Mouse (Mus musculus) neural tube, embryonic 14.5 days (tissue): ENCODE data around the gene Mvb12a. TPM values are rescaled to one million over a fixed set of nuclear protein-coding genes. Genes with fewer than 3 reads are reported as not detected.
"Not testable (repeated sequence)": the region's sequence is repeated elsewhere in the genome, so short reads cannot be mapped to it uniquely, and the experiment has no call there.

Experiments used
- ATAC-seq: fragments of 200-750 bp; cut with Nextera tagmentation; 2 replicates; pipeline ENCODE4 v1.8.0; 2017; ENCODE audit warnings: low read depth, mild to moderate bottlenecking, moderate TSS enrichment, moderate library complexity
- H3K27ac ChIP-seq: fragments of 300-500 bp; sonication (generic); 2 replicates; pipeline ENCODE4 v1.5.1; 2014; ENCODE audit warnings: low read depth, mild to moderate bottlenecking, control low read depth, low read length, moderate library complexity, mixed read lengths
- H3K27me3 ChIP-seq: fragments of 300-500 bp; sonication (generic); 2 replicates; pipeline ENCODE4 v1.6.1; 2014; ENCODE audit warnings: low read length; ENCODE audit not compliant: control insufficient read depth, insufficient read depth
- H3K36me3 ChIP-seq: fragments of 300-500 bp; sonication (generic); 2 replicates; pipeline ENCODE4 v1.6.1; 2014; ENCODE audit warnings: low read length, mixed read lengths; ENCODE audit not compliant: control insufficient read depth, insufficient read depth
- H3K4me1 ChIP-seq: fragments of 300-500 bp; sonication (generic); 2 replicates; pipeline ENCODE4 v1.6.1; 2014; ENCODE audit warnings: low read length; ENCODE audit not compliant: control insufficient read depth, insufficient read depth
- H3K4me2 ChIP-seq: fragments of 300-500 bp; sonication (generic); 2 replicates; pipeline ENCODE4 v1.6.1; 2014; ENCODE audit warnings: mild to moderate bottlenecking, low read depth, low read length, control low read depth
- H3K4me3 ChIP-seq: fragments of 300-500 bp; sonication (generic); 2 replicates; pipeline ENCODE4 v1.5.1; 2014; ENCODE audit warnings: low read depth, low read length, control low read depth, mixed read lengths
- H3K9ac ChIP-seq: fragments of 300-500 bp; sonication (generic); replicated peaks from 2 replicates; pipeline ENCODE4 v1.6.1; 2014; ENCODE audit warnings: low read depth, mild to moderate bottlenecking, control low read depth, low read length, mixed read lengths
- H3K9me3 ChIP-seq: fragments of 300-500 bp; sonication (generic); 2 replicates; pipeline ENCODE4 v1.6.1; 2016; ENCODE audit warnings: low read length; ENCODE audit not compliant: control insufficient read depth
- WGBS: fragments of 180-500 bp; shearing (Covaris S2); extraction: QIAGEN DNeasy Blood & Tissue Kit; methylation state at CpG from one replicate; pipeline ENCODE4 v1.1.7; 2014; 5-methylcytosine and 5-hydroxymethylcytosine counted together
- polyA plus RNA-seq: library from polyadenylated mRNA; unstranded; fragments of >200 nt; fragmentation: Nextera tagmentation; extraction: Ambion mirVana; gene quantifications from 2 replicates; pipeline ENCODE4 v1.2.1, GENCODE M21; 2014

Mvb12a gene
- polyA plus RNA-seq, 1 experiment from 2014 or later = 69.0 TPM

GRCm38 (mm10) chr8:71521634-71522033, 21.1 kb upstream of the Mvb12a start:
- no peaks in the 10 kb centered on the region for H3K36me3 ChIP-seq
- H3K4me3 ChIP-seq = no peak overlapping the region
- no peaks in the 10 kb centered on the region for H3K9me3 ChIP-seq
- H3K4me2 ChIP-seq = 0 out of 2 replicates have a peak overlapping the region, but pooled peaks have one; percentile 6
- no peak overlapping the region for H3K27ac ChIP-seq
- ATAC-seq = peak; percentile 82
- WGBS = 7% methylated on average over 17 of the region's 17 CpGs
- H3K27me3 ChIP-seq = peaks cover 9% of the 10 kb centered on the region
- no peak overlapping the region for H3K9ac ChIP-seq
- 0 out of 2 replicates have a peak, but pooled peaks cover 4% of the 10 kb centered on the region for H3K4me1 ChIP-seq

GRCm38 (mm10) chr8:71525226-71526050, 17.3 kb upstream of the Mvb12a start, which contains the start of gene Ccdc194:
TSS of gene Ccdc194 (minus strand) at chr8:71525711.
- Histone ChIP-seq H3K4me3 (no peak within 1 kb of the TSS), H3K27ac (no peak within 1 kb of the TSS), H3K4me1 (0 out of 2 replicates have a peak, but pooled peaks cover 4% of the 10 kb centered on the region), H3K9me3 (no peaks in the 10 kb centered on the region), H3K9ac (no peak within 1 kb of the TSS), H3K27me3 (peaks cover 9% of the 10 kb centered on the region), H3K4me2 (no peak within 1 kb of the TSS), H3K36me3 (no peaks in the 10 kb centered on the region)
- ATAC-seq = no peak
- WGBS = 12% methylated on average over 46 of the region's 46 CpGs

GRCm38 (mm10) chr8:71526272-71526671, 16.4 kb upstream of the Mvb12a start:
- Histone ChIP-seq H3K4me1 (0 out of 2 replicates have a peak, but pooled peaks cover 4% of the 10 kb centered on the region), H3K27ac (no peak overlapping the region), H3K27me3 (peaks cover 9% of the 10 kb centered on the region), H3K4me2 (no peak overlapping the region), H3K4me3 (no peak overlapping the region), H3K9ac (no peak overlapping the region), H3K36me3 (no peaks in the 10 kb centered on the region), H3K9me3 (no peaks in the 10 kb centered on the region)
- 6% methylated on average over 6 of the region's 6 CpGs for WGBS
- ATAC-seq = no peak

GRCm38 (mm10) chr8:71527162-71527870, 15.4 kb upstream of the Mvb12a start:
- Histone ChIP-seq H3K36me3 (no peaks in the 10 kb centered on the region), H3K9me3 (no peaks in the 10 kb centered on the region), H3K27me3 (peaks cover 9% of the 10 kb centered on the region), H3K4me2 (no peak overlapping the region), H3K4me3 (no peak overlapping the region), H3K4me1 (0 out of 2 replicates have a peak, but pooled peaks cover 4% of the 10 kb centered on the region), H3K27ac (no peak overlapping the region), H3K9ac (no peak overlapping the region)
- 51% methylated on average over 3 of the region's 3 CpGs for WGBS
- no peak for ATAC-seq

- Histone ChIP-seq H3K9ac (no peak overlapping the region), H3K27me3 (peaks cover 9% of the 10 kb centered on the region), H3K36me3 (no peaks in the 10 kb centered on the region), H3K27ac (no peak overlapping the region), H3K9me3 (no peaks in the 10 kb centered on the region), H3K4me3 (no peak overlapping the region), H3K4me1 (0 out of 2 replicates have a peak, but pooled peaks cover 4% of the 10 kb centered on the region), H3K4me2 (no peak overlapping the region)
- WGBS = 84% methylated on average over 11 of the region's 11 CpGs
- ATAC-seq = no peak
Measured at GRCm38 (mm10) chr8:71528362-71529073, 14.2 kb upstream of the Mvb12a start.

- H3K4me2 ChIP-seq, H3K27me3 ChIP-seq, H3K9ac ChIP-seq, H3K4me1 ChIP-seq, ATAC-seq, H3K27ac ChIP-seq, H3K36me3 ChIP-seq, H3K9me3 ChIP-seq, H3K4me3 ChIP-seq: not testable (repeated sequence)
- WGBS = 75% methylated on average over 5 of the region's 12 CpGs
Measured at GRCm38 (mm10) chr8:71530735-71531467, 11.8 kb upstream of the Mvb12a start.

- 38% methylated on average over 3 of the region's 3 CpGs for WGBS
- no peaks in the 10 kb centered on the region for H3K36me3 ChIP-seq
- no peaks in the 10 kb centered on the region for H3K4me1 ChIP-seq
- H3K4me3 ChIP-seq = no peak overlapping the region
- ATAC-seq = no peak
- no peak overlapping the region for H3K27ac ChIP-seq
- peaks cover 5% of the 10 kb centered on the region for H3K27me3 ChIP-seq
- H3K9me3 ChIP-seq = no peaks in the 10 kb centered on the region
- H3K9ac ChIP-seq = no peak overlapping the region
- H3K4me2 ChIP-seq = no peak overlapping the region
Measured at GRCm38 (mm10) chr8:71534263-71534810, 8.4 kb upstream of the Mvb12a start.

GRCm38 (mm10) chr8:71535663-71536062, 7.1 kb upstream of the Mvb12a start:
- no peak overlapping the region for H3K9ac ChIP-seq
- H3K4me2 ChIP-seq = no peak overlapping the region
- WGBS = 67% methylated on average over 5 of the region's 5 CpGs

More at GRCm38 (mm10) chr8:71535663-71536062, 7.1 kb upstream of the Mvb12a start:
- H3K36me3 ChIP-seq = no peaks in the 10 kb centered on the region
- no peak for ATAC-seq
- H3K4me1 ChIP-seq = no peaks in the 10 kb centered on the region
- H3K9me3 ChIP-seq = no peaks in the 10 kb centered on the region
- no peak overlapping the region for H3K27ac ChIP-seq
- peaks cover 5% of the 10 kb centered on the region for H3K27me3 ChIP-seq
- H3K4me3 ChIP-seq = no peak overlapping the region
